Mouse (Mus musculus) brain, embryonic 18.5 days (tissue): ENCODE data around the gene Tigd4.

Experiments used
- DNase-seq: peaks from one replicate; pipeline ENCODE4 v3.0.0-alpha.2; 2012; ENCODE audit warnings: low read depth, low spot score

Tigd4 gene

GRCm38 (mm10) chr3:84610183-84610710 lies 16.9 kb downstream of the Tigd4 start:
- no peak for DNase-seq

- peak; percentile 42 for DNase-seq
Measured at GRCm38 (mm10) chr3:84615050-84615855, 21.9 kb downstream of the Tigd4 start.

- no peak for DNase-seq
Measured at GRCm38 (mm10) chr3:84615856-84616225, 22.5 kb downstream of the Tigd4 start.

- no peak for DNase-seq
Measured at GRCm38 (mm10) chr3:84618627-84619026, 25.3 kb downstream of the Tigd4 start.

DNA sequence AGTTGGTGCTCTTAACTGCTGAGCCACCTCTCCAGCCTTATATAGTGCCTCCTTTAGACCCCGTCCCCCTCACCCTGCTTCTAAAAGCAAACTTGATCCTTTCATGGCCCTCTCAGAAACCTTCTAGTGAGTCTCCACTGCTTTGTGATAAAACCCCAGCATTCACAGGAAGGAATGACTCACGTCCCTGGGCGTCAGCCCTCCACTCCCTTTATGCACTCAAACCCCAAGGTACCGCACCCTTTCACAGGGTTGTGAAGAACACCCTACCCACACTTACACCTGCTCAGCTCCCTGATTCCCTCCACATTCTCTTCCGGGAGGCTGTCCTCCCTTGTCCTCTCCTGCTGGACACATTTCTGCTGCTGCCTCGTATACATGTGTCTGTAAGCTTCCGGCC lies 25.7 kb downstream of the Tigd4 start:
- DNase-seq, result no peak

DNA sequence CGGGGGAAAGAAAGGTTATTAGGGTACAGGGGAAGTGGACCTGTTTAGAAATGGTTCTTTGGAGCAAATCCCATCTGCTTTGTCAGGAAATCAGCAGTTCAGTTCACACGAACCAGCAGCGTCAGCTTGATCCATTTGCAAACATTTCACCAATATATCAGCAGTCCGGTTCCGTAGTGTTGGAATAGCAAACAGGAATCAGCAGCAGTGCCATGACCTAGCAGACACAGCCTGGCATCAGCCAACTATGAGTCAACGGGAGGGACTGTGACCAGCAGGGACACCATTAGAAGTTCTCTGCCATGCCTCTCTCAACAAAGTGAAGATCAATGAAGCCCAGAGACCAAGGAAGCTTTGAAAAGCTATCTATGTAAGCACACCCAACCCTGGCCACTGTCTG lies 26.4 kb downstream of the Tigd4 start:
- DNase-seq, result no peak

GRCm38 (mm10) chr3:84622026-84622425 lies 28.7 kb downstream of the Tigd4 start:
- DNase-seq, result no peak

DNA sequence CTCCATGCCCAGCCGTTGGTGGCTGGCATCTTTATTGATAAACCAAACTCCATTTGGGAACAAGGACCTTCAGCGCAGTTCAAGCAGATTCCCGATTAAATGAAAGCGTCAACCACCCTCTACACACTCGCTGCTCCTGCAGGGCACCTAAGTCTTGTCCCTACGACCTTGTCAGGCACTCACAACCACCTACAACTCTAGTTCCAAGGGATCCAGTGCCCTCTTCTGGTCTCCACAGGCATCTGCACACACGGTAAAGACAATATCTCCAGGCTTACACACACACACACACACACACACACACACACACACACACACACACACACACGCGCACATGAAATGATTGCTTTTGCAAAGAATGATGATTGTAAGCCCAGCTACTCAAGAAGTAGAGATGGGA lies 38.2 kb downstream of the Tigd4 start:
- no peak for DNase-seq

DNA sequence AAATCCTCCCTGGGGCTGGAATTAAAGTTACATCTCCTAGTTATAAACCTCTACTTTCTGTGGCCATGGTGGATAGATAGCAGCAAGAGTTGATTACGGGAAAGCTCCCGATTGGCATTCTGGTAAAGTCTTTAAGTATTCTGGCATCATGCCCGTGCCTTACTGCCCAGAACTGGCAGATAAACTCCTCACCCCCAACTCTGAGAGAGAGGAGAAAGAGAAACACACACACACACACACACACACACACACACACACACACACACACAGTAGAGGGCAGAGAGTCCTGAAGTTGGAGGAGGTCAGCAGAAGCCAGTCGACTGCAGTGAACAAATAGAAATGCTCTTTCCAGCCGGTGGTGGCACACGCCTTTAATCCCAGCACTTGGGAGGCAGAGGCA lies 43.7 kb downstream of the Tigd4 start:
- no peak for DNase-seq

DNA sequence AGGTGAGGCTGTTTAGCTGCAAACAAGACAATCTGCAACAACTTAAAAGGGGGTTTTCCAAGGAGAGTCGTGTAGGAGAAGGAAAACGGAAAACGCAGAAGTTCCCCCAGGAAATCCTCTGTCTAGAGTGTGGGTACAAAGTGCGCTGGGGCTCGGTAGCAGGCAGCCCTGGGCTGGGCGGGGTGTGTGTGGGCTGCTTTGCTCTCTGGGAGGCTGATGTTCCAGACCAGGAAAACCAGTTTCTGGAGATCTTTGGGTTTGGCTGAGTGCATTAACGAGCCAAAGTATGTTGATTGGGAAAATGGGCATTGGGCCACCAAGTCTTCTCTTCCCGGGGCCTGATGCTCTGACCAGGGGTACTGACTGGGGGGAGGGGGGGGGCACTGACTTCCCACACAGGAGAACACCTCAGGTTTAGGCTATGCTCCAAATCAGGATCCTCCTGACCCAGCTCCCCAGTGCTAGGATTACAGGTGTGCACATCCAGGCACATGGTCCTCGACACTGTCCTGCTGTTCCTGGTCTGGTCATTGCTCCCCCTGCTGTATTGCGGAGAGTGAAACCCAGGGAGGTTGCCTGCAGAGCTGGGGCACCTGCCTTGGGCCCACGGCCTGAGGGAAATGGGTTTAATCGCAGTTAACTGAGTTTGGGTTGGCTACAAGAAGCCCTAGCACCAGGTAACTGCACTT lies 44.7 kb downstream of the Tigd4 start:
- no peak for DNase-seq

- DNase-seq, result no peak
Measured at GRCm38 (mm10) chr3:84638858-84639257, 45.5 kb downstream of the Tigd4 start.

DNA sequence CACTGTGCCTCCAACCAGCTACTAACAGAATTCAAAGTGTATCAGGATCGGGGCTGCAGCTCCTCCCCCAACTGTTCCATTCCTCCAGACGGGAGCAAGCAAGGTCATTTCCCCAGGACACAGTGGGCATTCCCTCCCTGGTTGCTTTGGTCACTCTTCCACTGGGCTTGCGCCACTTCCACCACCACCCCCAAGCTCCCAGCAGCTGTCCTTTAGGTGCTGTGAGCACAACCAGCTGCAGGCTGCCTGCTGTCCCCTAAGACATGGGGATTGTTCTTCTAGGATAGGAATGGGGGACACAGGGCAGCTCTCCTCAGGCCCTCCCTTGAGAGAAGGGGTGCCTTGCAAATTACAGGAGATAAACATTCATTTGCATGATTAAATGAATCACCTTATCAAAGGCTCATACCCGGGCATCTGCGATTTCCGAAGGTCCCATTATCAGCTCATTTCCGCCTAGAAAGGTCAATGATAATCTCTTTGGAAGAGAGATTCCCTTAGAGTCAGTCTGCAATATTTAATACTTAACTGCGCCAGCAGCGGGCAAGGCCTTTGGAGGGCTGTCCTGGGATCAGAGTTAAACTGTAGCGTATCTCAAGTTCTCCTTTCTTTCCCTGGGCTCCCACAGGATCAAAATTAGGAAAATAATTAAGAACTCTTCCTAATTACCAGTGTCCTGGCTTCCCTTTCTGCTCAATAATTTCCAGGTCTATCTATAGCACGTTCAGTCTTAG lies 46.6 kb downstream of the Tigd4 start:
- no peak for DNase-seq

- no peak for DNase-seq
Measured at GRCm38 (mm10) chr3:84640536-84640935, 47.2 kb downstream of the Tigd4 start.

DNA sequence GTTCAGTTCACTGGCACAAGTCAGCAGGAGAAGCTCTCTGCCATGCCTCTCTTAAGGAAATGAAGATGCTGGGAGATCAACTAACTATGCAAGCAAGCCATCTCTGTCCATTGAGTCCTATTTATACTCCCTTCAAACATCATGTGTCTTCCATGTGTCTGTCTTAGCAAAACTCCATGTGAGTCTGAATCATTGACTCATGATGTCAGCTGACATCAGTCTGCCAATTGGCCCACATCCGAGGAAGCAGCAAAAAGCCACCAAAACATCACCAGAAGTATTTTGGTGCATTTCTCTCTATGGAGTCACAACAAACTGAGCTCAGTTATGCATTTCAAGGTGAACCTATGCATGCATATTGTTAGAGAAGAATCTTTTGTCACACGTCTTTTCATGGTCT lies 48.0 kb downstream of the Tigd4 start:
- DNase-seq, result no peak

- no peak for DNase-seq
Measured at GRCm38 (mm10) chr3:84642942-84643341, 49.6 kb downstream of the Tigd4 start.

GRCm38 (mm10) chr3:84645156-84646006 lies 52.0 kb downstream of the Tigd4 start:
- no peak for DNase-seq

- DNase-seq, result no peak
Measured at GRCm38 (mm10) chr3:84646007-84646290, 52.6 kb downstream of the Tigd4 start.

DNA sequence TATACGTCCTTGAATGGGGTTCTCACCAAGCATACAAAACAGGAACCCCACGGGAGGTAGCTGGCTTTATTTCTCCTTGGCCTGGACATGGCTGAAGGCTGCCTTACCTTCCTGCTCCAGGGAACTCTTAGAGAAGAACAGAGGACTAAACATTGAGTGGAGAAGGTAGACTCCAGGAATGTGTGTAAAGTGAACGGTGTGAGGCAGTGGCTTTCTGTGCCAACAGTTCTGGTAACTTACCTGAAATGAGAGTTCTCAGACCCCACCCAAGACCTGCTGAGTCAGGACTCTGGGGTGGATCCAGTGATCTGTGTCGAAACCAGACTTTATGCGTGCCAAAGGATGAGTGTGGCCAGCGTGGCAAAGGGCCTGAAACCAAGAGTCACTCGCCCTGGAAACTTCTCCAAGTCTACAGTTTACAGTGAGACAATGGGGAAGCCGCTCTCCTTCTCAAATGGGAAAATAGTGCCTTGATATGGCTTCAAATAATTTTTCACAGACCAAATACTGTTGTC lies 53.0 kb downstream of the Tigd4 start:
- DNase-seq, result no peak
